Mouse (Mus musculus) megakaryocyte, embryonic 14.5 days (primary cell): ENCODE measurements at regions not wholly inside any gene's neighbourhood (a gene's known extent, or its start where the extent isn't known, plus 50 kb on each side); places are given as distances from the start of the nearest gene placed in this dataset.

Experiments
- FLI1 ChIP-seq: IDR thresholded peaks from 2 replicates; pipeline ENCODE4 v1.6.1; 2012; ENCODE audit warnings: low read length, inconsistent platforms, mixed read lengths
- GATA1 ChIP-seq: IDR thresholded peaks from 3 replicates; pipeline ENCODE4 v1.6.1; 2012; ENCODE audit warnings: mixed read lengths, low read length, inconsistent platforms, borderline replicate concordance

GRCm38 (mm10) chr16:76768607-76769006, 244.9 kb upstream of the Usp25 start:
- no peak for TF ChIP-seq FLI1
- TF ChIP-seq GATA1: no peak
